Mouse (Mus musculus) embryonic facial prominence, embryonic 15.5 days (tissue): ENCODE data around the gene Cfap299. TPM values are rescaled to one million over a fixed set of nuclear protein-coding genes. Genes with fewer than 3 reads are reported as not detected.

Source experiments
- ATAC-seq: fragments of 200-750 bp; cut with Nextera tagmentation; 2 replicates; pipeline ENCODE4 v1.8.0; 2017; ENCODE audit warnings: low read depth, moderate TSS enrichment; ENCODE audit not compliant: insufficient number of reproducible peaks, low FRiP score, low TSS enrichment
- H3K27ac ChIP-seq: fragments of 300-500 bp; sonication (generic); replicated peaks from 2 replicates; pipeline ENCODE4 v1.5.1; 2015; ENCODE audit warnings: mild to moderate bottlenecking, inconsistent platforms
- H3K27me3 ChIP-seq: fragments of 300-500 bp; sonication (generic); 2 replicates; pipeline ENCODE4 v1.6.1; 2015; ENCODE audit warnings: inconsistent platforms
- H3K36me3 ChIP-seq: fragments of 300-500 bp; sonication (generic); 2 replicates; pipeline ENCODE4 v1.6.1; 2015; ENCODE audit warnings: mild to moderate bottlenecking, inconsistent platforms
- H3K4me1 ChIP-seq: fragments of 300-500 bp; sonication (generic); 2 replicates; pipeline ENCODE4 v1.6.1; 2015; ENCODE audit warnings: inconsistent platforms
- H3K4me2 ChIP-seq: fragments of 300-500 bp; sonication (generic); replicated peaks from 2 replicates; pipeline ENCODE4 v1.6.1; 2015; ENCODE audit warnings: mild to moderate bottlenecking, inconsistent platforms
- H3K4me3 ChIP-seq: fragments of 300-500 bp; sonication (generic); replicated peaks from 2 replicates; pipeline ENCODE4 v1.5.1; 2015; ENCODE audit warnings: mild to moderate bottlenecking, inconsistent platforms
- H3K9ac ChIP-seq: fragments of 300-500 bp; sonication (generic); 2 replicates; pipeline ENCODE4 v1.6.1; 2015; ENCODE audit warnings: inconsistent platforms
- H3K9me3 ChIP-seq: fragments of 300-500 bp; sonication (generic); replicated peaks from 2 replicates; pipeline ENCODE4 v1.6.1; 2016; ENCODE audit warnings: inconsistent platforms
- WGBS: fragments of 180-500 bp; shearing (Covaris S2); methylation state at CpG from one replicate; pipeline ENCODE4 v1.1.7; 2015; 5-methylcytosine and 5-hydroxymethylcytosine counted together
- polyA plus RNA-seq: library from polyadenylated mRNA; unstranded; fragments of >200 nt; fragmentation: Nextera tagmentation; extraction: Ambion mirVana; gene quantifications from 2 replicates; pipeline ENCODE4 v1.2.1, GENCODE M21; 2015

Cfap299 gene
- polyA plus RNA-seq, 1 experiment from 2014 or later = 7.5 TPM

- 84% methylated on average over 5 of the region's 5 CpGs for WGBS
- no peak for ATAC-seq
- Histone ChIP-seq H3K9ac (no peak overlapping the region), H3K36me3 (no peaks in the 10 kb centered on the region), H3K9me3 (no peaks in the 10 kb centered on the region), H3K27ac (no peak overlapping the region), H3K27me3 (no peaks in the 10 kb centered on the region), H3K4me3 (no peak overlapping the region), H3K4me2 (no peak overlapping the region), H3K4me1 (no peaks in the 10 kb centered on the region)
These were observed 321.9 kb downstream of the Cfap299 start for GRCm38 (mm10) chr5:98651049-98651448.

DNA sequence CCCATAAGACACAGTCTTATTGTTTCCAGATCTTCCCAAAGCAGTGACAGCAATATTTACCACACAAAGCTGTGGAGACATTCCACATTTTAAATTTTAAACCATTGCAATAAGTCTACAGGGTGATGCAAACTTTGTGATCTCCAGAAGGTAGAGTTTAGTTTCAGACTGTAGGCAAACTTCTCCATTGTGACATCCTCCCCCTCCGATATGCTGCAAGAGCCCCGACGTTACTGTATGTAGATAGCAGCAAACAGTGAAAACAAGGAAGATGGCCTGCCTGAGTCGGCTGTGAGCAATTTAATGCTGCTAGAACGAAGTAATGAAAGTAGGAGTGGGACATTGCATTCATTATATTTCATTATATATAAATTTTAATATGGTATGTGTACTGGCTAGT lies 359.1 kb downstream of the Cfap299 start:
- no peaks in the 10 kb centered on the region for H3K27me3 ChIP-seq
- no peak for ATAC-seq
- no peak overlapping the region for H3K4me2 ChIP-seq
- no peaks in the 10 kb centered on the region for H3K9me3 ChIP-seq
- no peak overlapping the region for H3K27ac ChIP-seq
- no peaks in the 10 kb centered on the region for H3K36me3 ChIP-seq
- H3K9ac ChIP-seq = no peak overlapping the region
- H3K4me1 ChIP-seq = 0 out of 2 replicates have a peak, but pooled peaks cover 5% of the 10 kb centered on the region
- 77% methylated on average over 5 of the region's 5 CpGs for WGBS
- H3K4me3 ChIP-seq = no peak overlapping the region

DNA sequence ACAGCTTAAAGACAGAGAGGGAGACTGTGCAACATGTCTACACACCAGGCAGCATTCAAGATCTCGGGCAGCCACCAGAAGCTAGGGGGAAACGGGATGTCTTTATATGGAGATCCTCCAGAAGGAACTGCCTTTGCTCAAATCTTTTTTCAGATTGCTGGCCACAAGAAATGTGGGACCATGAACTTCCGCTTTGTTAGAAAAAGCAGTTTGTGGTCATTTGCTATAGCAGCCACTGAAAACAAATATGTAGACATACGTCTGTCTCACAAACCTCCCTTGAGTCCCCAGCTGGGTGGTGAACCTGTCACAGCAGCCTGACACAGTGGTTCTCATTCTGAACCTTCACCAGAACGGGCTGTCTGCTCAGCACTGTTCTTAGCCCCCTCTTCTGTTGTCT lies 363.0 kb downstream of the Cfap299 start:
- Histone ChIP-seq H3K4me2 (no peak overlapping the region), H3K4me1 (0 out of 2 replicates have a peak, but pooled peaks cover 5% of the 10 kb centered on the region)
- no peak for ATAC-seq

DNA sequence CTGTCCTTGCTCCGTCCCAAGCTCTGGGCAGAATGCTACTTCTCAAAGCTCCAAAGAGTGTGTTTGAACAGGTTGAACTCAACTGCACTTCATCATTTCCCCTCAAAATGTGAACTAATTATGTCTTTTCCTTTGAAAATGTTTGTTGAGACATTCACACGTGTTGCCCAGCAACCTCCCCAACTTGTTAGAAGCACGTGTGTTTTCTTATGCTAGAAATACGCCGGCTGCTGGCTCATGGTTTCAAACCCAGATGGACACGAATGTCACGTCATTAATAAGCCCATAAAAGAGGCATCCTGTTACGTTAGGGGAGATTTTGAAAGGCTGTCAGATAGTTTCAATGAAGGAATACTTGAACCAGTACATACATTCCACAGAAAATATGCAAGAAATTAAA lies 367.2 kb downstream of the Cfap299 start:
- H3K9ac ChIP-seq = no peak overlapping the region
- H3K36me3 ChIP-seq = no peaks in the 10 kb centered on the region
- no peaks in the 10 kb centered on the region for H3K27me3 ChIP-seq
- no peak for ATAC-seq
- no peak overlapping the region for H3K4me3 ChIP-seq
- 38% methylated on average over 8 of the region's 8 CpGs for WGBS
- H3K27ac ChIP-seq = no peak overlapping the region
- no peaks in the 10 kb centered on the region for H3K4me1 ChIP-seq
- H3K4me2 ChIP-seq = no peak overlapping the region
- H3K9me3 ChIP-seq = no peaks in the 10 kb centered on the region

More for the DNA sequence above, 363.0 kb downstream of the Cfap299 start:
- no peaks in the 10 kb centered on the region for H3K9me3 ChIP-seq
- no peak overlapping the region for H3K9ac ChIP-seq
- H3K4me3 ChIP-seq = no peak overlapping the region
- no peaks in the 10 kb centered on the region for H3K27me3 ChIP-seq
- H3K36me3 ChIP-seq = no peaks in the 10 kb centered on the region
- no peak overlapping the region for H3K27ac ChIP-seq
- 53% methylated on average over 5 of the region's 5 CpGs for WGBS

GRCm38 (mm10) chr5:98703963-98704362 lies 374.9 kb downstream of the Cfap299 start:
- Histone ChIP-seq H3K4me2 (no peak overlapping the region), H3K9ac (no peak overlapping the region), H3K27ac (no peak overlapping the region), H3K9me3 (no peaks in the 10 kb centered on the region), H3K4me3 (no peak overlapping the region), H3K36me3 (no peaks in the 10 kb centered on the region), H3K4me1 (no peaks in the 10 kb centered on the region), H3K27me3 (no peaks in the 10 kb centered on the region)
- 39% methylated on average over 5 of the region's 5 CpGs for WGBS
- peak; percentile 19; the same call in 1 of the 2 replicates for ATAC-seq

GRCm38 (mm10) chr5:98706597-98706996 lies 377.5 kb downstream of the Cfap299 start:
- no peak for ATAC-seq
- 73% methylated on average over 4 of the region's 4 CpGs for WGBS
- no peak overlapping the region for H3K4me2 ChIP-seq
- H3K4me3 ChIP-seq = no peak overlapping the region
- no peaks in the 10 kb centered on the region for H3K36me3 ChIP-seq
- no peak overlapping the region for H3K9ac ChIP-seq
- H3K9me3 ChIP-seq = no peaks in the 10 kb centered on the region
- no peak overlapping the region for H3K27ac ChIP-seq
- no peaks in the 10 kb centered on the region for H3K4me1 ChIP-seq
- H3K27me3 ChIP-seq = no peaks in the 10 kb centered on the region

DNA sequence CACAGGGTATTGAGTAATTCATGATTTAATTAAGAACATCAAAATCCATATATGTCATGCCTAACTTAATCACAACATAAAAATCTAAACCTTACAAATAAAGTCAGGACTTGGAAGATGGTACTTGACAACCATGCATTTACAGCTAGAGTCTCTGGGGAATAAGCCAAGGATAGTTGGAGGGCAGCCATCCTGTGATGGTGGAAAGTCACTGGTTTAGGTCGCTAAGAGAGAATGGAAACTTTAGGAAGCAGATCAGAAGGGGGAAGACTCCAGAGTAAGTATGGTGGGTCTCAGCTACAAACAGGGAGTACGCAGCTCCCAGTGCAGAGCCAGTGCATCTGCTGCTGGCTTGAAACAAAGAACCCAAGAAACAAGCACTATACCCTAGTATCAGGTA lies 386.3 kb downstream of the Cfap299 start:
- Histone ChIP-seq H3K27ac (peak overlapping the region; percentile 65; the same call in 1 of the 2 replicates), H3K27me3 (no peaks in the 10 kb centered on the region), H3K9ac (no peak overlapping the region), H3K9me3 (no peaks in the 10 kb centered on the region), H3K4me3 (no peak overlapping the region), H3K4me2 (no peak overlapping the region), H3K36me3 (no peaks in the 10 kb centered on the region), H3K4me1 (no peaks in the 10 kb centered on the region)
- no peak for ATAC-seq
- 54% methylated on average over 2 of the region's 2 CpGs for WGBS

- Histone ChIP-seq H3K27ac (no peak overlapping the region), H3K9me3 (no peaks in the 10 kb centered on the region), H3K4me1 (no peaks in the 10 kb centered on the region), H3K36me3 (no peaks in the 10 kb centered on the region), H3K27me3 (no peaks in the 10 kb centered on the region), H3K4me2 (no peak overlapping the region), H3K9ac (no peak overlapping the region), H3K4me3 (no peak overlapping the region)
- 51% methylated on average over 6 of the region's 6 CpGs for WGBS
- no peak for ATAC-seq
These were observed 403.3 kb downstream of the Cfap299 start for GRCm38 (mm10) chr5:98732157-98733009.

GRCm38 (mm10) chr5:98733010-98733399 lies 403.9 kb downstream of the Cfap299 start:
- 44% methylated on average over 2 of the region's 2 CpGs for WGBS
- no peak for ATAC-seq
- Histone ChIP-seq H3K4me2 (no peak overlapping the region), H3K9ac (no peak overlapping the region), H3K4me3 (no peak overlapping the region), H3K9me3 (no peaks in the 10 kb centered on the region), H3K27ac (no peak overlapping the region), H3K4me1 (no peaks in the 10 kb centered on the region), H3K36me3 (no peaks in the 10 kb centered on the region), H3K27me3 (no peaks in the 10 kb centered on the region)

GRCm38 (mm10) chr5:98761858-98762652 lies 433.0 kb downstream of the Cfap299 start:
- no peaks in the 10 kb centered on the region for H3K27me3 ChIP-seq
- no peaks in the 10 kb centered on the region for H3K36me3 ChIP-seq
- H3K27ac ChIP-seq = no peak overlapping the region
- 0 out of 2 replicates have a peak, but pooled peaks cover 5% of the 10 kb centered on the region for H3K4me1 ChIP-seq
- no peak overlapping the region for H3K4me2 ChIP-seq
- WGBS = 50% methylated on average over 15 of the region's 15 CpGs
- no peak for ATAC-seq
- H3K9me3 ChIP-seq = no peaks in the 10 kb centered on the region
- H3K4me3 ChIP-seq = no peak overlapping the region
- no peak overlapping the region for H3K9ac ChIP-seq

- H3K4me1 ChIP-seq = no peaks in the 10 kb centered on the region
- no peak overlapping the region for H3K4me3 ChIP-seq
- 76% methylated on average over 4 of the region's 4 CpGs for WGBS
- H3K27ac ChIP-seq = no peak overlapping the region
- no peaks in the 10 kb centered on the region for H3K27me3 ChIP-seq
- ATAC-seq = no peak
- H3K4me2 ChIP-seq = no peak overlapping the region
- H3K9me3 ChIP-seq = no peaks in the 10 kb centered on the region
- H3K9ac ChIP-seq = no peak overlapping the region
- no peaks in the 10 kb centered on the region for H3K36me3 ChIP-seq
These were observed 449.5 kb downstream of the Cfap299 start for GRCm38 (mm10) chr5:98778588-98778987.
